Mouse (Mus musculus): ENCODE results near the gene Neurl3. TPM values are rescaled to one million over a fixed set of nuclear protein-coding genes. Genes with fewer than 3 reads are reported as not detected.
A peak's percentile ranks its signal among the peaks of the same experiment; 100 is the strongest.

The Neurl3 gene
- polyA plus RNA-seq, 1 experiment: 9.9 TPM

DNA sequence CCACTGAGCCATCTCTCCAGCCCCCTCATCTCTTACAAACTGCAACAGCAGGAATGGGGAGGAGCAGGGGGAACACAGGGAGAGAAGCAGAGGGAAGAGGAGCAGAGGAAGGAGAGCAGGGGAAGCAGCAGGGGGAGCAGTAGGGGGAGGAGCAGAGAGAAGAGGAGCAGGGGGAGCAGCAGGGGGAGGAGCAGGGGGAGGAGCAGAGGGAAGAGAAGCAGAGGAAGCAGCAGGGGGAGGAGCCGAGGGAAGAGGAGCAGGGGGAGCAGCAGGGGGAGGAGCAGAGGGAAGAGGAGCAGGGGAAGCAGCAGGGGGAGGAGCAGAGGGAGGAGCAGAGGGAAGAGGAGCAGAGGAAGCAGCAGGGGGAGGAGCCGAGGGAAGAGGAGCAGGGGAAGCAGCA, 15.8 kb downstream of the Neurl3 start:
- Histone ChIP-seq H3K4me3 (ENCODE audit: insufficient read depth, low read depth, low read length) (no peak overlapping the region), H3K27ac (ENCODE audit: insufficient read depth, low read depth, low read length) (no peak overlapping the region), H3K4me1 (ENCODE audit: control insufficient read depth, insufficient read depth, low read length) (peaks cover 5% of the 10 kb centered on the region; the same call in 1 of the 2 replicates), H3K36me3 (ENCODE audit: control insufficient read depth, insufficient read depth, low read length) (no peaks in the 10 kb centered on the region), H3K27me3 (replicated peaks; ENCODE audit: control insufficient read depth, insufficient read depth, low read length) (no peaks in the 10 kb centered on the region; the same call in 1 of the 2 replicates)
- TF ChIP-seq POLR2A (IDR thresholded peaks at IDR 0.05; ENCODE audit: low read depth, low read length) (no peak), CTCF (conservative IDR thresholded peaks at IDR 0.05; ENCODE audit: insufficient read depth, insufficient read length, low read depth, low read length) (no peak)
- no peak for DNase-seq
- WGBS: 60% methylated on average over 2 of the region's 2 CpGs

DNA sequence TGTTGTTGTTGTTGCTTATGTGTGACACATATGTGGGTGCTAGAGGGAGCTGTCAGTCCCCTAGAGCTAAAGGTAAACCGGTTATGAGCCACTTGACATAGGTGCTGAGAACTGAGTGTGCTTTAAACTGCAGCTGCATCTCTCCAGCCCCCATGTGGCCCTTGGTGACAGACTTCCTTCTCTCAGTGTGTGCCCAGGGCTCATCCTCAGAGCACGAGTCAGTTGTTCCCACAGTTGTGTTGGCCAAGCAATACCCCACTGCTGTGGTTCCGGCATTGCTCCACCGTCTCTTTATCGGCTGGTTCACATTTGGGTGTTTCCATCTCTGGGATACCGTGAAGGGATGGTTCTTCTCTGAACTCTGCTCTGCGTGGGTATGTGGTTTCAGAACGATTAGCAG, 17.2 kb downstream of the Neurl3 start:
- no peak for DNase-seq
- WGBS: 83% methylated on average over 8 of the region's 8 CpGs
- H3K4me1 ChIP-seq (ENCODE audit: control insufficient read depth, insufficient read depth, low read length): peaks cover 5% of the 10 kb centered on the region; the same call in 1 of the 2 replicates
- H3K36me3 ChIP-seq (ENCODE audit: control insufficient read depth, insufficient read depth, low read length): no peaks in the 10 kb centered on the region
- TF ChIP-seq POLR2A (IDR thresholded peaks at IDR 0.05; ENCODE audit: low read depth, low read length): no peak
- TF ChIP-seq CTCF (conservative IDR thresholded peaks at IDR 0.05; ENCODE audit: insufficient read depth, insufficient read length, low read depth, low read length): no peak
- H3K27me3 ChIP-seq (replicated peaks; ENCODE audit: control insufficient read depth, insufficient read depth, low read length): no peaks in the 10 kb centered on the region; the same call in 1 of the 2 replicates
- H3K4me3 ChIP-seq (ENCODE audit: insufficient read depth, low read depth, low read length): no peak overlapping the region
- no peak overlapping the region for H3K27ac ChIP-seq (ENCODE audit: insufficient read depth, low read depth, low read length)

DNA sequence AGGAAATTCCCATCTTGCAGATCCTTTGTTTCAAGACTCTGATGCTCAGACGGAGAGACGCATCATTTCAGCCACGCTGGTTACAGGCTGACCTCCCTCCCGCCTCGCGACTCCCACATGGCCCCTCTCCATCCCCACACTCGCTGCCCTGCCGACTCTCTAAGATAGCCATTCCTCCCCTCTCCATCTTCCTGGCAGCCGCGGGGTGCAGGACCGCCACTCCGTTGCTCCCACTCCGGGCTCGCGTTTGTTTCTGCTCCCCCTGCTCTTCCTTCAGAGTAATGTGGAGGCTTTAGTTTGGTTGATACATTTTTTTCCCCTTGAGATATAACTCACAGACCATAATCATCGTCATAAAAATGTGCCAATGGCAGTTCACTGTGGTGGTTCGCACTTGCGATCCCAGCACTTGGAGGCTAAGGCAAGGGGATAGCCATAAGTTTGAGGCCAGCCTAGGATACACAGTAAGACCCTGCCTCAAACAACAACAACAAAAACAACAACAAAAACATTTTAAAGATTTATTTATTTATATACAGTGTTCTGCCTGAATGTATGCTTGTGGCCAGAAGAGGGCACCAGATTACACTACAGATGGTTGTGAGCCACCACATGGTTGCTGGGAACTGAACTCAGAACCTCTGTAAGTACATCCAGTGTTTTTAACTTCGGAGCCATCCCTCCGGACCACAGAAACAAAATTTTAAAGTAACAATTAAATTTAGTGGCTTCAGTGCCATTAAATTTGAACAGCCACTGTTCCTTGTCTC, 18.4 kb downstream of the Neurl3 start:
- WGBS: 45% methylated on average over 20 of the region's 20 CpGs
- TF ChIP-seq POLR2A (IDR thresholded peaks at IDR 0.05; ENCODE audit: low read depth, low read length): no peak
- Histone ChIP-seq H3K4me1 (ENCODE audit: control insufficient read depth, insufficient read depth, low read length) (peaks cover 5% of the 10 kb centered on the region; the same call in 1 of the 2 replicates), H3K27me3 (replicated peaks; ENCODE audit: control insufficient read depth, insufficient read depth, low read length) (no peaks in the 10 kb centered on the region; the same call in 1 of the 2 replicates), H3K4me3 (ENCODE audit: insufficient read depth, low read depth, low read length) (no peak overlapping the region), H3K36me3 (ENCODE audit: control insufficient read depth, insufficient read depth, low read length) (no peaks in the 10 kb centered on the region), H3K27ac (ENCODE audit: insufficient read depth, low read depth, low read length) (peak overlapping the region; percentile 43; the same call in 1 of the 2 replicates)
- peak; percentile 42 for DNase-seq

DNA sequence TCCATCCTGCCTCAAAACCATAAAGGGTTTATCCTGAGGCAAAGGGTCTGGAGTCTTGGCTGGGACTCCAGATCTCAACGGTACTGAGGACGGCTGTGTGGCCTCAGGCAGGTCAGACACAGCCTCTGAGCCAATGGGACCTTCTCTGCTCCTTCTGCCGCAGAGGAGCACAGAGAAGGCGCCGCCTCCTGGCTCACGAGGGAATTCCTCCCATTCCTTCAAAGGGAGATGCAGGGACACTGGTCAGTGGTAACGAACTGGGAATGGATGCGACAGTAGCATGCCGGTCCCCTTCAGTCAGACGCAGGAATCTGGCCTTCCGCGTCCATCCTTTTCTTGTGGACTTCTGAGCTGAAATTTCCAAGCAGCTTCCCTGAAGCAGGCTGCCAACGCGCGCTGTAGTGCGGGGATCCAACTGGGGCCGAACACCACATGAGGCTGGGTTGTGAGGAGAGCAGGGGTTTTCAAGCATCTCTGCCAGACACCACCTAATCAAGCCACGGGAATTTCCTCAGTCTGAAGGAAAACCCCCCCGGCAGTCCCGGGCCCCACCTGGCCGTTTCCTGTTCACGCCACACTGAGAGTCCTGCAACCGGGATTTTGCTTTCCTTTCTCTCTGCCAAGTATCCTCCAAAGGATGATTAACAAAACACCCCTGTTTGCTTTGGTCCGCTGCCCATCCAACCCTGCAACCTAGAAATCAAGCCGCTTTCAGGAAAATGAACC, 19.7 kb downstream of the Neurl3 start:
- DNase-seq: peak; percentile 84
- Histone ChIP-seq H3K4me3 (ENCODE audit: insufficient read depth, low read depth, low read length) (peak overlapping the region; percentile 16; the same call in 1 of the 2 replicates), H3K4me1 (ENCODE audit: control insufficient read depth, insufficient read depth, low read length) (peaks cover 5% of the 10 kb centered on the region; the same call in 1 of the 2 replicates)

DNA sequence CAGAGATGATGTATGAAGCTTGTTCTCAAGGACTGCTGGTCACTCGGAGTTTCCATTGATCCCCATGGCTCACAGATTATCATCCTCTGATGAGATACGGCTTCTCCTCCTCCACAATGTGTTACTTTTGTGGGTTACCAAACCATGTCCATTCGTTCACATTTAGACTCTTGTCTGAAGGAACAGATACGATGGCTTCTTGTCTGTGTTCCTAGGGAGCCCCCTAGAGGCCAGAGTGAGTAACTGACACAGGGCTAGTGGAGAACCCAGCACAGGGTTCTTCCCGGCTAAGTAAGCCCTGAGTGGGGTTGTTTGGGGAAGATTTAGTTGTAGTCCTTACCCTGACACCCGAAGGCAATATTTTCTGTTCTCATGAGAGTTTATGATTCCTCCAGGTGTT, 21.7 kb downstream of the Neurl3 start:
- Histone ChIP-seq H3K4me1 (ENCODE audit: control insufficient read depth, insufficient read depth, low read length) (peaks cover 5% of the 10 kb centered on the region; the same call in 1 of the 2 replicates), H3K27ac (ENCODE audit: insufficient read depth, low read depth, low read length) (no peak overlapping the region), H3K27me3 (replicated peaks; ENCODE audit: control insufficient read depth, insufficient read depth, low read length) (no peaks in the 10 kb centered on the region; the same call in 1 of the 2 replicates), H3K36me3 (ENCODE audit: control insufficient read depth, insufficient read depth, low read length) (no peaks in the 10 kb centered on the region), H3K4me3 (ENCODE audit: insufficient read depth, low read depth, low read length) (no peak overlapping the region)
- TF ChIP-seq CTCF (conservative IDR thresholded peaks at IDR 0.05; ENCODE audit: insufficient read depth, insufficient read length, low read depth, low read length) (peak; percentile 80), POLR2A (IDR thresholded peaks at IDR 0.05; ENCODE audit: low read depth, low read length) (no peak)
- 2% methylated on average over 6 of the region's 6 CpGs for WGBS
- DNase-seq: peak; percentile 88

More for the DNA sequence above, 19.7 kb downstream of the Neurl3 start:
- H3K36me3 ChIP-seq (ENCODE audit: control insufficient read depth, insufficient read depth, low read length): no peaks in the 10 kb centered on the region
- WGBS: 9% methylated on average over 25 of the region's 25 CpGs
- peak overlapping the region; percentile 55 for H3K27ac ChIP-seq (ENCODE audit: insufficient read depth, low read depth, low read length)
- no peaks in the 10 kb centered on the region; the same call in 1 of the 2 replicates for H3K27me3 ChIP-seq (replicated peaks; ENCODE audit: control insufficient read depth, insufficient read depth, low read length)
- TF ChIP-seq CTCF (conservative IDR thresholded peaks at IDR 0.05; ENCODE audit: insufficient read depth, insufficient read length, low read depth, low read length) (peak; percentile 74), POLR2A (IDR thresholded peaks at IDR 0.05; ENCODE audit: low read depth, low read length) (no peak)

DNA sequence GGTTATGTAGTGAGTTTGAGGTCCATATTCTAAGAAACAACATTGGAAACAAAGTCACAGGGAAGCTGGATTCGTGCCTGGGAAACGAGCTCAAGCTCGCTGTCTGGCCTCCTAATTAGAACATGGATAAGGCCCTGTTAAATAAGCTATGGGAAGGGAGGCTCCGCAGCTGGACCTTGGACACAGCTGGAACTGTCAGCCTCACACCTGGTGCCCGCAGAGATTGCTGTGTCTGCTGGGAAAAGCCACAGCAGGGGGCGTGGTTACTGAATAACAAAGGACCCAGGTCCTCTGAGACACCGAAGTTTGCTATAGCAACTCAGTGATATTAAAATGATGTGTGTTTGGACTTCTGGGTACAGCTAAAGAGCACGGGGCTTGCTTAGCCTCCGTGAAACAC, 23.1 kb downstream of the Neurl3 start:
- Histone ChIP-seq H3K4me1 (ENCODE audit: control insufficient read depth, insufficient read depth, low read length) (peaks cover 5% of the 10 kb centered on the region; the same call in 1 of the 2 replicates), H3K27ac (ENCODE audit: insufficient read depth, low read depth, low read length) (no peak overlapping the region), H3K4me3 (ENCODE audit: insufficient read depth, low read depth, low read length) (no peak overlapping the region), H3K27me3 (replicated peaks; ENCODE audit: control insufficient read depth, insufficient read depth, low read length) (no peaks in the 10 kb centered on the region; the same call in 1 of the 2 replicates), H3K36me3 (ENCODE audit: control insufficient read depth, insufficient read depth, low read length) (no peaks in the 10 kb centered on the region)
- DNase-seq: peak; percentile 54
- no peak for TF ChIP-seq CTCF (conservative IDR thresholded peaks at IDR 0.05; ENCODE audit: insufficient read depth, insufficient read length, low read depth, low read length)
- TF ChIP-seq POLR2A (IDR thresholded peaks at IDR 0.05; ENCODE audit: low read depth, low read length): no peak
- WGBS: 33% methylated on average over 9 of the region's 9 CpGs

DNA sequence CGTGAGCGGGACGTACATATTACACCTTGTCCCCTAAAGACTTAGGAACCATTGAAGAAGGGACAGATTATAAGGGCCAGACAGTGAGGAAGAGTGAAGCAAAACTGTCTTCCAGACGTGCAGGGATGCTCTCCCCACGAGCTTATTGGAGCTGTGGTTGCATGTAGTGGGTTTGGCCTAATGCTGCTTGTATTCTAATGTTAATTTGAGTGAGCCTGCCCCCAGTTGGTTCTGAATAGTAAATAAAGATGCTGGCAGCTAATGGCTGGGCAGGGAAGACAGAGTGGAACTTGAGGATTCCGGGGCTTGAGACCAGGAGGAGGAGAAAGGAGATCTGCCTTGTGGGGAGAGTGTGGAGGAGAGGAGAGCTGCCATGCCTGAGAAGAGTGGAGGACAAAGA, 27.8 kb downstream of the Neurl3 start:
- H3K36me3 ChIP-seq (ENCODE audit: control insufficient read depth, insufficient read depth, low read length): no peaks in the 10 kb centered on the region
- WGBS: 58% methylated on average over 6 of the region's 6 CpGs
- no peak overlapping the region for H3K4me3 ChIP-seq (ENCODE audit: insufficient read depth, low read depth, low read length)
- no peaks in the 10 kb centered on the region for H3K27me3 ChIP-seq (replicated peaks; ENCODE audit: control insufficient read depth, insufficient read depth, low read length)
- H3K4me1 ChIP-seq (ENCODE audit: control insufficient read depth, insufficient read depth, low read length): peaks cover 11% of the 10 kb centered on the region
- no peak for DNase-seq
- no peak overlapping the region for H3K27ac ChIP-seq (ENCODE audit: insufficient read depth, low read depth, low read length)
- TF ChIP-seq POLR2A (IDR thresholded peaks at IDR 0.05; ENCODE audit: low read depth, low read length) (no peak), CTCF (conservative IDR thresholded peaks at IDR 0.05; ENCODE audit: insufficient read depth, insufficient read length, low read depth, low read length) (no peak)
